Mouse (Mus musculus) gastrocnemius, postnatal 36 days (tissue): ENCODE measurements around the gene Gm14597. TPM values are rescaled to one million over a fixed set of nuclear protein-coding genes. Genes with fewer than 3 reads are reported as not detected.
A peak's percentile ranks its signal among the peaks of the same experiment; 100 is the strongest.
"Not testable (repeated sequence)": the region's sequence is repeated elsewhere in the genome, so short reads cannot be mapped to it uniquely, and the experiment has no call there.

Source experiments
- DNase-seq, 2 experiments: peaks; one replicate each; pipeline ENCODE4 v3.0.0; 2022
- intact Hi-C: fragments of 180-260 bp; cut with DNase I; formaldehyde crosslinking; loops from one replicate; pipeline ENCODE4 v1.15.1; 2025
- long read RNA-seq, 2 experiments: library from polyadenylated mRNA; stranded (forward); transcript quantifications; one replicate each; pipeline ENCODE4 v2.0.0; 2021
- total RNA-seq, 2 experiments: library from RNA; stranded (reverse); gene quantifications; 2 replicates each; pipeline ENCODE4 v1.2.3; 2021

Gene Gm14597
- not detected for total RNA-seq
- long read RNA-seq, experiment 1, result 0 reads
- long read RNA-seq, experiment 2, result 0 reads

DNA sequence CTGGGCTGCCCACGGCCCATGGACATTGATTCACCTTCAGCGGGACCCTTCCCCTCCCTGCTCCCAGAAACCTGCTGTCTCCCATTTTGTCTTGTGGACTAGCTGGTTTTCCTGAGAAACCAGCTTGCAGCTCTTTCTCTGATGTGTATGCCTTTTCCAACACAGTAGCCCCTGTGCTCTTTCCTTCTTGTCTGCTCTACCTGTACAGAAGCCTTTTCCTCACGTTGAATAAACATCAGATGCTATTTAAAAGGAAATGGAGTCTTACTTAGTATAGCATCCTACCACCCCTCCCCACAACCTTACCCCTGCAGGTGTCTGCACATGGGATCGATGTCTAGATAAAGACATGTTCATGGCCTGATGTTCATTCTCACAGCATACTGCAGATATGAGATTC lies at the start of gene Gm14597:
TSS of gene Gm14597 (minus strand) at position 101 of the 400 bp plus-strand sequence.
- DNase-seq, intact Hi-C loops: not testable (repeated sequence)

DNA sequence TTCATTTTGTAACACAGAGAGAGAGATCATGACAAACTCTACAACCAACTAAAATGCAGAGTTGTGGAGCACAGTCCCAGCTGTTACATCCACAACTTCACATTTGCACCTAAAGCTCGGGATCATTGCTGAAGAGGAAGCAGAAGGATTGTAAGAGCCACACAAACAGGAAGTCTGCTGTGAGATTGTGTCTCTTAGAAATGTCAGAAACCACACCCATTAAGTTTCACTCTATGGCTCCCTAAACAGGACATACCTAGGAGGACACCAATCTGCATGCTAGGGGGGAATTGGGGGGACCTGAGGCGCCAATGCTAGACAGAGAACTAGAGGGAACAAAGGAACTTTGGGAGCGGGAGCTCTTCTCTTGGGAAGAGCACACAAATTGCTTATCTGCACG lies 44.1 kb upstream of the Gm14597 start:
- DNase-seq, intact Hi-C loops: not testable (repeated sequence)

- no peak for DNase-seq
- intact Hi-C loops, result no loop called here
Observed at GRCm38 (mm10) chrX:53645885-53646284, 37.1 kb upstream of the Gm14597 start.

DNA sequence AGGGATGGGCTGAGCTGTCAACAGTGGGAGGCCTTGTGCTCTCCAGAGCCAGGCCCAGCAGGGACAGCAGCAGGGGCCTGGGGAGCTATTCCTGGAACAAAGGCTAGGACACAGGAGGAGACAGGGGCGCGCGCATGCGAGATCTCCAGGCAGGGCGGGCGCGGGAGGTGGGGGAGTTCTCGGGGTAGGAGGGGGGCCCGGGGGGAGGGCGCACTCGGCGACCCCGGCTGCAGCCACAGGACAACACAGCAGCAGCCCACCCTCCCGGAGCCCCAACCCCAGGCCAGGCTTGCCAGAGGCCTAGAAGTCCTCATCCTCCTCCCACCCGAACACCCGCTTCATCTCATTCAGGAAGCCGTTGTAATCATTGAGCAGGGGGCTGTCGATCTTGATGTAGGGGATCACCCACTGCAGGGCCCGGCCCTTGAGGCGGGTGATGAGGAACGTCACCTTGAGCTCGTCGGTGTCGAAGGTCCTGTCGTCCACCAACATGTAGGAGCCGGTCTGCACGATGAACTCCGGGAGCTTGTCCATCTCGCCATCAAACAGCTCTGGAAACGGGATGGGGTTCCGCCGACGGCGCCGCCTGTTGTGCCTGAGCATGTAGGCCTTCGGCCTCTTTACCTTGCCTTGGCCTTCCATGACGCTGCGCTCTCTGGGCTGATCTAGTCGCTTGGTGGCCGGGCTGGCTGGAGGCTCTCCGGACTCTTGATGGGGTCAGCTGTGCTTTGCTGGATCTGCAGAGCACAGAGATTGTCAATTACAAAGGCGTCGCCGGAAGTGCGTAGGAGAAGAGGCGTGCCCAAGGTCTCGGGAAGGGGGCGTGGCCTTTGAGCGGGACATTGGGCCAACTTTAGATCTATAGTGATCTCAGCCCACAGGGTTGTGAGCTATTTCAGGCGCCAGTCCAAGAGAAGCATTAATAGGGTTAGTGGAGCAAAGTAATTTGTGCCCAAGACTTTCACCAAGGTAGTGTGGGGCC lies 34.5 kb upstream of the Gm14597 start, which contains the start of gene Rtl8a:
TSS of gene Rtl8a (minus strand) at position 703 of the 982 bp plus-strand sequence.
- intact Hi-C loops, result not testable (repeated sequence)
- DNase-seq, result peak; percentile 67

DNA sequence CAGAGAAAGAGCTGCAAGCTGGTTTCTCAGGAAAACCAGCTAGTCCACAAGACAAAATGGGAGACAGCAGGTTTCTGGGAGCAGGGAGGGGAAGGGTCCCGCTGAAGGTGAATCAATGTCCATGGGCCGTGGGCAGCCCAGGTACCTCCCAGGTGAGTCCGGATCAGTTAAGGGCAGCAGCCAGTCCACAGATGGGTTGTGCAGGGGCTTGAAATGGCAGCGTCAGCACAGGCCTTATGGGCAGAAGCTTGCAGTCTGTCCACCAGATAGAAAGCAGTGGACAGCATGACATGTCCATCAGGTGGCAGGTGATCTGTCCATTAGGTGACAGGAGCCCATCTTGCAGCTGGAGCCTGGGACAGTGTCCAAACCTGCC lies 33.8 kb upstream of the Gm14597 start:
- intact Hi-C loops, result not testable (repeated sequence)

GRCm38 (mm10) chrX:53638107-53638506 lies 29.3 kb upstream of the Gm14597 start:
- intact Hi-C loops, DNase-seq: not testable (repeated sequence)

More for the DNA sequence above, 33.8 kb upstream of the Gm14597 start:
- DNase-seq, result not testable (repeated sequence)

GRCm38 (mm10) chrX:53611395-53611794 lies 2.6 kb upstream of the Gm14597 start:
- DNase-seq, intact Hi-C loops: not testable (repeated sequence)

- intact Hi-C loops, result no loop called here
- DNase-seq, result peak in 1 of 2 experiments; percentile 52
Observed at GRCm38 (mm10) chrX:53610571-53610970, 1.8 kb upstream of the Gm14597 start.

DNA sequence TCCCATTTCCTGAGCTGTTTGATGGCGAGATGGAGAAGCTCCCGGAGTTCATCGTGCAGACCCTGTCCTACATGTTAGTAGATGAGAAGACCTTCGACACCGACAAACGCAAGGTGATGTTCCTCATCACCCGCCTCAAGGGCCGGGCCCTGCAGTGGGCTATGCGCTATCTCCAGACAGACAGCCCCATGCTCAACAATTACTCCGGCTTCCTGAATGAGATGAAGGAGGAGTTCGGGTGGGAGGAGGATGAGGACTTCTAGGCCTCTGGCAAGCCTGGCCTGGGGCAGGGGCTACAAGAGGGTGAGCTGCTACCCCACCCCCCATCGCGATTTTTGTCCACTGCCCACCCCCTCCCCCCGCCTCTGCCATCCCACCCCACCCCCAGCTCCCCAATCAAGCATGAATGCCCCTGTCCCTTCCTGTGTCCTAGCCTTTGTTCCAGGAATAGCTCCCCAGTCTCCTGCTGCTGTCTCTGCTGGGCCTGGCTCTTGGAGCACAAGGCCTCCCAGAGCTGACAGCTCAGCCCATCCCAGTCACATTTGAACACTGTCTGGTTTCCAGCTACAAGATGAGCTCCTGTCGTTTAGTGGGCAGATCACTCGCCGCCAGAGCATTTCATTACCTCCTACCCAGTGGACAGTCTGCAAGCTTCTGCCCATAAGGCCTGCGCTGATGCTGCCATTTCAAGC lies 511 bp downstream of the Gm14597 start:
- DNase-seq, result no peak
- intact Hi-C loops, result no loop called here

GRCm38 (mm10) chrX:53607242-53608121 lies 1.3 kb downstream of the Gm14597 start, which contains the start of gene Rtl8c:
Gene Rtl8c (plus strand): TSS chrX:53608032.
- peak; percentile 21 to 36 for DNase-seq
- intact Hi-C loops, result no loop called here

DNA sequence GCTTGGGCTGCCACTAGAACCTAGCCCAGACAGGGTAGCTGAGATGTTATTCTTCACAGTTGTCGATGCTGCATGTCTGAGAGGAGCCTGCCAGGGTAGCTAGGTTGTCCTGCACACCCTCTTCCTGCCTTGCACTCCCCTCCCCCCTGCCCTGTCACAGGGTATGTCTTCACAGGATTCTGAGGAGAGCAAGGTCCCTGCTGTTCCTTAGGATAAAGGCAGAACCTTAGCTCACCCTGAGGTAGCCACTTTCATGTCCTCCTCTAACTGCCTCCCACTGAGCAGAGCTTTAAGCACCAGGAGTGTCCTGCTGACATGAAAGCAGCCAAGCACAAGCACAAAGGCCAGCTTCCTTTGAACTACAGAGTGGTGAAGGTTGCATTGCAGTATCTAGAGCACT lies 2.6 kb downstream of the Gm14597 start:
- intact Hi-C loops, DNase-seq: not testable (repeated sequence)

GRCm38 (mm10) chrX:53599993-53600392 lies 8.8 kb downstream of the Gm14597 start:
- intact Hi-C loops, result not testable (repeated sequence)
- DNase-seq, result peak; percentile 15 to 19

DNA sequence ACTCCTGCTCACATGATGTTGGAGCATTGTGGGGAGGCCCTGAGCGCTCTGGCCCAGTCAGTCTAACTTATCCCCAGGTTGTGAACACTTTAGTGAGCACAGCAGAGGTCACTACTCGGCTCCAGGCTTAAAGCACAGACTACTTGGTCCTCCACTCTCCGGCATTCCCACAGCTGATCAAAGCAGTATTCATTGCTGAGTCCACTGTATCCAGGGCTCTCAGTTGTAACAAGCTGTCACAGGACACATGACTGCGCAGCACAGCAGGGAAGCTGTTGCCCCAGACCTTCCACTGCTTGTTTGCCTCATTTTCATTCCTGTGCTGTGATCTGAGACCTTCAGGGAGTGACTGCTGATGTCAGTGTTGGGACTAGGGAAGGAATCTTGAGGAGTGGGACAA lies 25.4 kb downstream of the Gm14597 start:
- intact Hi-C loops, DNase-seq: not testable (repeated sequence)

- intact Hi-C loops, DNase-seq: not testable (repeated sequence)
Observed at GRCm38 (mm10) chrX:53581407-53581806, 27.4 kb downstream of the Gm14597 start.

DNA sequence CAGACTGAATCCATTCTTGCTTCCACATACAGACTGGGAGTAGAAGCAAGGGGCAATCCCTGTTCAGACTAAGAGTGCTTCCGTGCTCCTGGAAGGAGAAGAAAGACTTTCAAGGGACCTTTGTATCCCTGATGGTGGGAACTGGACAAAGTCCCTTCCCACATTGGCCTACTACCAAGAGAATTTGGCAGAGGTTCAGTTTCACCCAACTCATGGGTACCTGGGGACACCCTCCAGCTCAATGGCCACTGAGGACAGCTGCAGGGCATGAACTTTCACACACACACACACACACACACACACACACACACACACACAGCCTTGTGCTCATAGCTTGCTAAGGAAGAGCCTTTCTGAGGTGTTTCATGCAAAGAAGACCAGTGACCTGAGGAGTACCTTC lies 29.5 kb downstream of the Gm14597 start:
- intact Hi-C loops, result no loop called here

More for the DNA sequence above, 29.5 kb downstream of the Gm14597 start:
- no peak for DNase-seq

Other genes with a start within 250 kb of the Gm14597 start
- 10 to 100 TPM; 57.8 to 61.0 TPM for gene Mospd1, start 238.5 kb downstream of the Gm14597 start, total RNA-seq
- not detected for gene Etd, start 174.1 kb downstream of the Gm14597 start, total RNA-seq
- gene Rtl8c, start 947 bp downstream of the Gm14597 start, total RNA-seq, result 1 to 10 TPM; 3.1 to 5.0 TPM
- gene Rtl8a, start 34.7 kb upstream of the Gm14597 start, total RNA-seq, result 10 to 100 TPM; 63.6 to 70.8 TPM
- 10 to 100 TPM; 57.8 to 62.1 TPM for gene Rtl8b, start 61.4 kb upstream of the Gm14597 start, total RNA-seq
- not detected for gene 4930502E18Rik, start 115.8 kb upstream of the Gm14597 start, total RNA-seq
- not detected for gene 1700013H16Rik, start 148.9 kb upstream of the Gm14597 start, total RNA-seq
- gene Zfp36l3, start 167.4 kb upstream of the Gm14597 start, total RNA-seq, result not detected
- gene Xlr, start 188.7 kb upstream of the Gm14597 start, total RNA-seq, result under 1 TPM in 1 of 2 experiments, not detected in 1; 0.36 TPM